In genomic region chr5:103936906-103937589, GRCm38 (mm10) we compare ENCODE assay signal across 9 mouse cellular contexts. TPM values are rescaled to one million over a fixed set of nuclear protein-coding genes. Genes with fewer than 3 reads are reported as not detected.
DNase-seq lines count a peak whose midpoint lies in the region; ATAC-seq and TF ChIP-seq lines count a peak whose summit lies in the region.
"Had no signal": no experiment of that assay in that cellular context is flagged by ENCODE, and none has a peak within 500 bp of the region (broad histone marks: within the 10 kb centered on the region; RNA-seq: fewer than 3 reads in every experiment).

No protein-coding gene starts in this region.

- no peaks in the 10 kb centered on the region for H3K27me3 ChIP-seq in heart, embryonic 10.5 days (ENCODE audit: insufficient read depth, poor library complexity, severe bottlenecking)
- H3K27me3 ChIP-seq in hindbrain, embryonic 16.5 days (replicated peaks; ENCODE audit: control insufficient read depth, insufficient read depth, low read length) = peaks cover 2% of the 10 kb centered on the region; the same call in 1 of the 2 replicates
- no peaks in the 10 kb centered on the region for H3K27me3 ChIP-seq in midbrain, embryonic 14.5 days (ENCODE audit: control insufficient read depth, insufficient read depth, low read length)
- H3K27me3 ChIP-seq: megakaryocyte, embryonic 14.5 days had no signal

- TF ChIP-seq CTCF in embryonic fibroblast, embryonic 13.5 days (IDR thresholded peaks at IDR 0.05; ENCODE audit: borderline replicate concordance, insufficient read depth, low read length) = peak; percentile 47; the same call in 1 of the 2 replicates

- ATAC-seq in hindbrain, embryonic 16.5 days = peak; percentile 79
- no peak; the same call in 1 of the 2 replicates for ATAC-seq in midbrain, embryonic 14.5 days (ENCODE audit: low FRiP score, low TSS enrichment)

- H3K9ac ChIP-seq in hindbrain, embryonic 16.5 days (ENCODE audit: low read depth, low read length) = no peak overlapping the region
- H3K9ac ChIP-seq in midbrain, embryonic 14.5 days (replicated peaks; ENCODE audit: low read length) = no peak overlapping the region

- peak overlapping the region; percentile 56; the same call in 1 of the 2 replicates for H3K27ac ChIP-seq in heart, embryonic 10.5 days
- no peak overlapping the region for H3K27ac ChIP-seq in embryonic fibroblast, embryonic 13.5 days (ENCODE audit: insufficient read depth, low read length)
- no peak overlapping the region for H3K27ac ChIP-seq in hindbrain, embryonic 16.5 days (ENCODE audit: low read depth, low read length)
- no peak overlapping the region for H3K27ac ChIP-seq in midbrain, embryonic 14.5 days (replicated peaks; ENCODE audit: low read depth, low read length)

- H3K36me3 ChIP-seq in heart, embryonic 10.5 days = no peaks in the 10 kb centered on the region
- no peaks in the 10 kb centered on the region for H3K36me3 ChIP-seq in hindbrain, embryonic 16.5 days (ENCODE audit: control insufficient read depth, insufficient read depth, low read length)
- no peaks in the 10 kb centered on the region for H3K36me3 ChIP-seq in midbrain, embryonic 14.5 days (ENCODE audit: control insufficient read depth, insufficient read depth, low read length)

- TF ChIP-seq POLR2A in embryonic fibroblast, embryonic 13.5 days (IDR thresholded peaks at IDR 0.05; ENCODE audit: low read depth, low read length) = no peak

- peaks cover 3% of the 10 kb centered on the region; the same call in 1 of the 2 replicates for H3K9me3 ChIP-seq in heart, embryonic 10.5 days
- no peaks in the 10 kb centered on the region for H3K9me3 ChIP-seq in hindbrain, embryonic 16.5 days (ENCODE audit: control insufficient read depth, low read length)
- H3K9me3 ChIP-seq in midbrain, embryonic 14.5 days (ENCODE audit: control insufficient read depth, low read length) = no peaks in the 10 kb centered on the region
- H3K9me3 ChIP-seq: megakaryocyte, embryonic 14.5 days had no signal

- H3K4me1 ChIP-seq in heart, embryonic 10.5 days = peaks cover 24% of the 10 kb centered on the region
- no peaks in the 10 kb centered on the region for H3K4me1 ChIP-seq in embryonic fibroblast, embryonic 13.5 days (ENCODE audit: control insufficient read depth, insufficient read depth, low read length)
- H3K4me1 ChIP-seq in hindbrain, embryonic 16.5 days (ENCODE audit: control insufficient read depth, insufficient read depth, low read depth, low read length) = peaks cover 11% of the 10 kb centered on the region
- H3K4me1 ChIP-seq in midbrain, embryonic 14.5 days (ENCODE audit: control insufficient read depth, insufficient read depth, low read length) = peaks cover 24% of the 10 kb centered on the region; the same call in 1 of the 2 replicates
- H3K4me1 ChIP-seq: megakaryocyte, embryonic 14.5 days had no signal

- WGBS in heart, embryonic 10.5 days = 38% methylated on average over 14 of the region's 14 CpGs
- 30% methylated on average over 14 of the region's 14 CpGs for WGBS in hindbrain, embryonic 16.5 days
- 37% methylated on average over 14 of the region's 14 CpGs for WGBS in midbrain, embryonic 14.5 days

- no peak overlapping the region for H3K4me3 ChIP-seq in heart, embryonic 10.5 days
- H3K4me3 ChIP-seq in embryonic fibroblast, embryonic 13.5 days (ENCODE audit: insufficient read depth, low read length) = no peak overlapping the region
- H3K4me3 ChIP-seq in hindbrain, embryonic 16.5 days (ENCODE audit: low read length) = no peak overlapping the region
- H3K4me3 ChIP-seq in midbrain, embryonic 14.5 days (replicated peaks; ENCODE audit: low read depth, low read length) = no peak overlapping the region
- H3K4me3 ChIP-seq: megakaryocyte, embryonic 14.5 days had no signal

- H3K4me2 ChIP-seq in hindbrain, embryonic 16.5 days (ENCODE audit: low read length) = peak overlapping the region; percentile 13; the same call in 1 of the 2 replicates
- no peak overlapping the region for H3K4me2 ChIP-seq in midbrain, embryonic 14.5 days (ENCODE audit: low read length)

- DNase-seq in heart, embryonic 10.5 days (ENCODE audit: low spot score) = no peak
- no peak for DNase-seq in heart, adult 9 months (ENCODE audit: low spot score in 2 of 2)
- DNase-seq in MN1 (ENCODE audit: low spot score) = peak; percentile 14
- peak; percentile 62 for DNase-seq in midbrain, embryonic 14.5 days
- DNase-seq in ovary, postnatal 14 days (ENCODE audit: low spot score) = no peak
- DNase-seq in layer of hippocampus, adult 8-10 months (ENCODE audit: low spot score in 2 of 2) = no peak

RNA-seq across cellular contexts. Expression of gene Klhl8, which starts 26.0 kb away (rescaled TPM):
- polyA plus RNA-seq in heart, embryonic 10.5 days (2016; fragmentation: Nextera tagmentation; extraction: Ambion mirVana) = 7.2 and 9.3 TPM in 2 replicates
- 4.9 and 5.1 TPM in 2 replicates for polyA plus RNA-seq in embryonic fibroblast, embryonic 13.5 days (2011; ENCODE audit: insufficient read length, low read depth, missing spikeins)
- 40.7 and 42.5 TPM in 2 replicates for polyA plus RNA-seq in hindbrain, embryonic 16.5 days (2015; fragmentation: Nextera tagmentation; extraction: Ambion mirVana)
- 35.3 and 47.3 TPM in 2 replicates for polyA plus RNA-seq in midbrain, embryonic 14.5 days (2014; fragmentation: Nextera tagmentation; extraction: Ambion mirVana)
- 10 to 100 TPM; 28.9 to 33.5 (median 30.9) TPM for total RNA-seq in layer of hippocampus, adult 8-10 months (2022)

RNA-seq across cellular contexts. Expression of gene Hsd17b13, which starts 40.2 kb away (rescaled TPM):
- not detected in 2 replicates for polyA plus RNA-seq in heart, embryonic 10.5 days (2016; fragmentation: Nextera tagmentation; extraction: Ambion mirVana)
- polyA plus RNA-seq in embryonic fibroblast, embryonic 13.5 days (2011; ENCODE audit: insufficient read length, low read depth, missing spikeins) = not detected in 2 replicates
- polyA plus RNA-seq in hindbrain, embryonic 16.5 days (2015; fragmentation: Nextera tagmentation; extraction: Ambion mirVana) = not detected in 2 replicates
- polyA plus RNA-seq in midbrain, embryonic 14.5 days (2014; fragmentation: Nextera tagmentation; extraction: Ambion mirVana) = not detected in 2 replicates
- total RNA-seq in layer of hippocampus, adult 8-10 months (2022) = not detected

Comparison
In these comparisons a context has a peak if more than half of its experiments do, and no peak if none do; other contexts are left out.
1. DNase-seq: peak in MN1 (single experiment) and midbrain, embryonic 14.5 days (single experiment); none in heart, embryonic 10.5 days (single experiment), heart, adult 9 months (0 of 2), ovary, postnatal 14 days (single experiment) and layer of hippocampus, adult 8-10 months (0 of 2).